Mouse (Mus musculus) limb, embryonic 11.5 days (tissue): Measurements from ENCODE around the gene Rpl31. TPM values are rescaled to one million over a fixed set of nuclear protein-coding genes. Genes with fewer than 3 reads are reported as not detected.

Experiments
- ATAC-seq: fragments of 200-750 bp; cut with Nextera tagmentation; 2 replicates; pipeline ENCODE4 v1.8.0; 2017; ENCODE audit warnings: low read depth; ENCODE audit not compliant: insufficient number of reproducible peaks, low FRiP score, low TSS enrichment
- DNase-seq: peaks from one replicate; pipeline ENCODE4 v3.0.0-alpha.2; 2015; ENCODE audit warnings: low spot score
- H3K27ac ChIP-seq: fragments of 300-500 bp; sonication (generic); replicated peaks from 2 replicates; pipeline ENCODE4 v1.5.1; 2014; ENCODE audit warnings: low read depth, mild to moderate bottlenecking, low read length
- H3K27me3 ChIP-seq: fragments of 300-500 bp; sonication (generic); 2 replicates; pipeline ENCODE4 v1.6.1; 2014; ENCODE audit warnings: mild to moderate bottlenecking, low read length, mixed read lengths; ENCODE audit not compliant: control insufficient read depth, insufficient read depth
- H3K36me3 ChIP-seq: fragments of 300-500 bp; sonication (generic); 2 replicates; pipeline ENCODE4 v1.6.1; 2014; ENCODE audit warnings: mild to moderate bottlenecking, low read length, moderate library complexity, mixed read lengths; ENCODE audit not compliant: control insufficient read depth, insufficient read depth
- H3K4me1 ChIP-seq: fragments of 300-500 bp; sonication (generic); 2 replicates; pipeline ENCODE4 v1.6.1; 2014; ENCODE audit warnings: low read length, mixed read lengths; ENCODE audit not compliant: control insufficient read depth, insufficient read depth
- H3K4me2 ChIP-seq: fragments of 300-500 bp; sonication (generic); 2 replicates; pipeline ENCODE4 v1.6.1; 2014; ENCODE audit warnings: low read depth, mild to moderate bottlenecking, moderate library complexity; ENCODE audit not compliant: severe bottlenecking
- H3K4me3 ChIP-seq: fragments of 300-500 bp; sonication (generic); 2 replicates; pipeline ENCODE4 v1.5.1; 2014; ENCODE audit warnings: low read depth, low read length
- H3K9ac ChIP-seq: fragments of 300-500 bp; sonication (generic); 2 replicates; pipeline ENCODE4 v1.6.1; 2014; ENCODE audit warnings: mild to moderate bottlenecking, low read length
- H3K9me3 ChIP-seq: fragments of 300-500 bp; sonication (generic); 2 replicates; pipeline ENCODE4 v1.6.1; 2016; ENCODE audit warnings: low read length; ENCODE audit not compliant: control insufficient read depth
- WGBS: fragments of 180-500 bp; shearing (Covaris S2); extraction: QIAGEN DNeasy Blood & Tissue Kit; methylation state at CpG from one replicate; pipeline ENCODE4 v1.1.7; 2014; 5-methylcytosine and 5-hydroxymethylcytosine counted together
- polyA plus RNA-seq: library from polyadenylated mRNA; unstranded; fragments of >200 nt; fragmentation: Nextera tagmentation; extraction: Ambion mirVana; gene quantifications from 2 replicates; pipeline ENCODE4 v1.2.1, GENCODE M21; 2014

Gene Rpl31
- polyA plus RNA-seq, 1 experiment from 2014 or later = 585 TPM

DNA sequence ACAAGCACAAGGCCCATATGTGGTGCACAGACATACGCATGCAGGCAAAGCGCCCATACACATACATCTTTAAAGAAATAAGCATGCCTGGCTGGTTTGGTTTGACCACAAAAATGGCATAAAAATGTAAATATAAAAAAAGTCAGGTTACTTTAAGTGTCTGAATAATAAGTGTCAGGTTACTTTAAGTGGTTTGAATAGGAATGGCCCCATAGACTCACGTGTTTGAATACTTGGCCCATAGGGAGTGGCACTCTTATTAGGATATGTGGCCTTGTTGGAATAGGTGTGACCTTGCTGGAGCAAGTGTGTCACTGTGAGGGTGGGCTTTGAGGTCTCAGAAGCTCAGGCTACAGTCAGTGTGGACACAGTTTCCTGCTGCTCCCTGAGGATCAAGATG is 27.0 kb downstream of the Rpl31 start:
- Histone ChIP-seq H3K27ac (no peak overlapping the region), H3K9me3 (no peaks in the 10 kb centered on the region), H3K4me2 (no peak overlapping the region), H3K4me3 (no peak overlapping the region), H3K27me3 (no peaks in the 10 kb centered on the region), H3K36me3 (no peaks in the 10 kb centered on the region), H3K9ac (no peak overlapping the region), H3K4me1 (no peaks in the 10 kb centered on the region)
- ATAC-seq = no peak
- DNase-seq = no peak
- WGBS = 87% methylated on average over 3 of the region's 3 CpGs

DNA sequence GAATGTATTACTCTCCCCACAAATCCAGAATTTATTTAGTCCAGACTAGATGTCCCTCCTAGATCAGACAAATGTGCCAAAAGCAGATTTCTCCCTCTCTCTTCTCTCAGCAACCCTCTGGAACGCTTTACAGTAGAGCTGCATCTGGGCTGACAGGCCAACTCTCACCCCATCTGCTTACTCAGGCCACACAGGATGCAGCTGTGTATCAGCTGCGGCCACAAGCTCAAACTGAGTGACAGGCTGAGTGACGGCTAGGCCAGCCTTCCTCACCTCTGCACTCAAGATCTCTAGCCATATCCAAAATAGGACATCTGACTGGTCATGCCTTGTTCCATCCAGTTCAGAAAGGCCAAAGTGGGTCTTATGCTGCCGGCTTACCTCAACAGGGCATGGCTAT is 28.7 kb downstream of the Rpl31 start:
- ATAC-seq = no peak
- DNase-seq = no peak
- no peak overlapping the region for H3K9ac ChIP-seq
- H3K4me2 ChIP-seq = no peak overlapping the region
- no peaks in the 10 kb centered on the region for H3K9me3 ChIP-seq
- H3K4me3 ChIP-seq = no peak overlapping the region
- 81% methylated on average over 4 of the region's 4 CpGs for WGBS
- no peaks in the 10 kb centered on the region for H3K27me3 ChIP-seq
- no peaks in the 10 kb centered on the region for H3K4me1 ChIP-seq
- no peak overlapping the region for H3K27ac ChIP-seq
- H3K36me3 ChIP-seq = no peaks in the 10 kb centered on the region

DNA sequence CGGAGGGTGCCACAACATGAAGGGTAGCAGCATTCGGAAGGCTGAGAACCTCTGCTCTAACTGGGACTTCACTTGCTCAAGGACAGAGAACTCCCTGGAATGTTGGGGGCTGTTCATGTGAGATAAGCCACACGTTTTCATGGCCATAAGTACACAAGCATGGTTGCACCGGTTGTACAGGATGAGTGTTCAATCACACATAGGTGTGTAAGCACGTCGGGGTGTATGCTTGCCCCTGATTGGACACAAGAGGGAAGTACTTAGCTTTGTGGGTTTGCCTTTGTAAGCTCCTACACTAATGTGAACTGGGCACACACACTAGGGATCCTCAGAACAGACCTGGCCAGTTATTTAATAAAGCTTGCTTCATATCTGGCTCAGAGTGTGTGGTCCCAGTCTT is 30.6 kb downstream of the Rpl31 start:
- Histone ChIP-seq H3K27me3 (no peaks in the 10 kb centered on the region), H3K4me2 (no peak overlapping the region), H3K9me3 (no peaks in the 10 kb centered on the region), H3K4me3 (no peak overlapping the region), H3K36me3 (no peaks in the 10 kb centered on the region), H3K9ac (no peak overlapping the region), H3K4me1 (no peaks in the 10 kb centered on the region), H3K27ac (no peak overlapping the region)
- DNase-seq = no peak
- ATAC-seq = no peak
- 91% methylated on average over 6 of the region's 6 CpGs for WGBS

DNA sequence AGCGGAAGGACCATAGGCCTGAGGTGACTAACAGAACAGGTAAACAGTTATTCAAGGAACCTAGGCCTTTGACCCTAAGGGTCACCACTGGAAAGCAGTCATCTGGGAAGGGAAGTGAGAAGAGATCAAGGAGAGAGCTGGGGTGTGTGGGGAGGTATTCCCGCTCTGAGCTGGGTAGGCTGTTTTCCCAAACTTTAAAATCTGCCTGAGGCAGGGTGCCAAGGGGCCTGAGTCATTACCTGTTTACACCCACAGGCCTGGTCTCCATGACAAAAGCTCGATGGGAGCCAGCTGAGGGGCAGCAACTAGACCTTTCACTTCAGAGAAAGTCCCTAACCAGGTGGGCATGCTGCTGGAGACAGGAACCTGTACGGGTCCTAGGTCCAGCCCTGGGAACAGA is 31.6 kb downstream of the Rpl31 start:
- no peak overlapping the region for H3K4me3 ChIP-seq
- H3K36me3 ChIP-seq = no peaks in the 10 kb centered on the region
- no peaks in the 10 kb centered on the region for H3K27me3 ChIP-seq
- no peaks in the 10 kb centered on the region for H3K4me1 ChIP-seq
- no peak overlapping the region for H3K9ac ChIP-seq
- no peak overlapping the region for H3K27ac ChIP-seq
- no peak for DNase-seq
- 71% methylated on average over 4 of the region's 4 CpGs for WGBS
- H3K9me3 ChIP-seq = no peaks in the 10 kb centered on the region
- no peak for ATAC-seq
- no peak overlapping the region for H3K4me2 ChIP-seq

DNA sequence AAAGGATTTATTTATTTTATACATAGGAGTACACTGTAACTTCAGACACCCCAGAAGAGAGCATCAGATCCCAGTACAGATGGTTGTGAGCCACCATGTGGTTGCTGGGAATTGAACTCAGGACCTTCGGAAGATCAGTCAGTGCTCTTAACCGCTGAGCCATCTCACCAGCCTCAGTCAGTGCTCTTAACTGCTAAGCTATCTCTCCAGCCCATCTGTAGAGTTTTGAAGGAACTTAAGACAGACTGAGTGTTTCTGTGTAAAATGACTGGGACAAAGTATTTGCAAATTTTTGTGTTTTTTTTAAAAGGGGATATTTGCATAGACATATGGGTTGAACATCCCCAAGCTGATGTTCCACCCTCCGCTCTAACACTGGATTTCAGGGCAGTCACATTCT is 32.5 kb downstream of the Rpl31 start:
- DNase-seq (no peak), ATAC-seq (no peak)
- Histone ChIP-seq H3K4me3 (no peak overlapping the region), H3K36me3 (no peaks in the 10 kb centered on the region), H3K27ac (no peak overlapping the region), H3K4me1 (no peaks in the 10 kb centered on the region), H3K9me3 (no peaks in the 10 kb centered on the region), H3K27me3 (no peaks in the 10 kb centered on the region), H3K9ac (no peak overlapping the region), H3K4me2 (no peak overlapping the region)
- WGBS = 93% methylated on average over 3 of the region's 3 CpGs

DNA sequence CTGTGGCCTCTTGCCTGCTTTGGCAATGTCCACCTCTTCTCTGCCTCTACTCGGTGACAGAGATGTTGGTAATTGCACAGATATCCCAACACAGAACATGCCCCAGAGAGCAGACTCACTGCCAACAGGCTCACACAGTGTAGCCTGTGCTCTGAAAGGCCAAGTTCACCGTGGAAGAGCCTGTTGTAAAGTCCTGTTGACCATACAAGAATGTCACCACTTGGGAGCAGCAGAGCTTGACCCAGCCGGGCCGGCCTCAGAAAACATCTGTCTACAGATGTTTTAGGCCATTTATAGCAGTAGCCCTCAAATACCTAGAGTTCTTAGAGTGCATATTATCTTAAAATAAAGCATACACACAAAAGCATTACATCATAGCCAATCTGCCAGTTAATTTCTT is 39.5 kb downstream of the Rpl31 start:
- H3K9ac ChIP-seq = no peak overlapping the region
- no peaks in the 10 kb centered on the region for H3K4me1 ChIP-seq
- ATAC-seq (no peak), DNase-seq (no peak)
- H3K9me3 ChIP-seq = no peaks in the 10 kb centered on the region
- H3K4me2 ChIP-seq = no peak overlapping the region
- 80% methylated on average over 4 of the region's 4 CpGs for WGBS
- H3K27ac ChIP-seq = no peak overlapping the region
- no peak overlapping the region for H3K4me3 ChIP-seq
- no peaks in the 10 kb centered on the region for H3K36me3 ChIP-seq
- H3K27me3 ChIP-seq = no peaks in the 10 kb centered on the region

DNA sequence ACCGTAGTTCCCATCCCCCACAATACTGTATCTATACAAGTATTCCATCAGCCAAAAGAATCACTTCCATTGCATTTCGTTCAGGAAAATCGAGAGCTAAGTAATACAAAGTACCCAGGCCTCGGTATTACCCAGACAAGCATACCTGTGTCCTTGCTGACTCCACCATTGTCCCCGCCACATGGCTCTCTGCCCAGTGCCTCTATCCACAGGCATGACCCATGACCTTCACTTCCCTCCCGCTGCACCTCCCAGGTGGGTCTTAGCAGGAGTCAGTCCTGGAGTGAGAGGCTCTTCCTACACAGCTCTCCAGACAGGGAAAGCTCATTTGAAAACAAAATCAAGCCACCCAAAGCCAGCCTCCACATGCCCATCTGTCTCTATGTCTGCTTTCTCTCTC is 40.5 kb downstream of the Rpl31 start:
- H3K9me3 ChIP-seq = no peaks in the 10 kb centered on the region
- H3K4me2 ChIP-seq = no peak overlapping the region
- WGBS = 85% methylated on average over 6 of the region's 6 CpGs
- no peaks in the 10 kb centered on the region for H3K4me1 ChIP-seq
- no peak overlapping the region for H3K4me3 ChIP-seq
- DNase-seq = no peak
- ATAC-seq = no peak
- no peaks in the 10 kb centered on the region for H3K27me3 ChIP-seq
- H3K27ac ChIP-seq = no peak overlapping the region
- no peaks in the 10 kb centered on the region for H3K36me3 ChIP-seq
- H3K9ac ChIP-seq = no peak overlapping the region

DNA sequence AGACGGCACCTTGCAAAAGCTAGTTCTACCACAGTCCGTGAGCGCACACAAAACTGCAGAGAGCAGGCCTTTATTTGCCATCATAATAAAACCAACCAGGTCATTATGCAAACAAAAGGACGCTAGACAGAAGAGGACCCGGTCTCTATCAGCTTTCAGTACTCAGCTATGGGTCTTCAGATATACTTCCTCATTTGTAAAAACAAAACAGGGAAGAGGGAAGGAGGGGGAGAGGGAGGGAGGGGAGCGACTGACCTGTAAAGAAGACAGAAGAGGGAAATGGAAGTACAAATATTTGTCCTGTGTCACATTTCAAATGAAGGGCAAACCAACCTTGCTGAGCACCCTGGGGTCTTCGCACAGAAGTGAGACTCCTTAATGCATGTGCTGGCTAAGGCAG is 41.0 kb downstream of the Rpl31 start:
- DNase-seq = no peak
- ATAC-seq = no peak
- H3K4me2 ChIP-seq = no peak overlapping the region
- no peaks in the 10 kb centered on the region for H3K4me1 ChIP-seq
- no peaks in the 10 kb centered on the region for H3K36me3 ChIP-seq
- no peaks in the 10 kb centered on the region for H3K27me3 ChIP-seq
- H3K27ac ChIP-seq = no peak overlapping the region
- no peak overlapping the region for H3K9ac ChIP-seq
- no peak overlapping the region for H3K4me3 ChIP-seq
- H3K9me3 ChIP-seq = no peaks in the 10 kb centered on the region
- WGBS = 85% methylated on average over 7 of the region's 7 CpGs

DNA sequence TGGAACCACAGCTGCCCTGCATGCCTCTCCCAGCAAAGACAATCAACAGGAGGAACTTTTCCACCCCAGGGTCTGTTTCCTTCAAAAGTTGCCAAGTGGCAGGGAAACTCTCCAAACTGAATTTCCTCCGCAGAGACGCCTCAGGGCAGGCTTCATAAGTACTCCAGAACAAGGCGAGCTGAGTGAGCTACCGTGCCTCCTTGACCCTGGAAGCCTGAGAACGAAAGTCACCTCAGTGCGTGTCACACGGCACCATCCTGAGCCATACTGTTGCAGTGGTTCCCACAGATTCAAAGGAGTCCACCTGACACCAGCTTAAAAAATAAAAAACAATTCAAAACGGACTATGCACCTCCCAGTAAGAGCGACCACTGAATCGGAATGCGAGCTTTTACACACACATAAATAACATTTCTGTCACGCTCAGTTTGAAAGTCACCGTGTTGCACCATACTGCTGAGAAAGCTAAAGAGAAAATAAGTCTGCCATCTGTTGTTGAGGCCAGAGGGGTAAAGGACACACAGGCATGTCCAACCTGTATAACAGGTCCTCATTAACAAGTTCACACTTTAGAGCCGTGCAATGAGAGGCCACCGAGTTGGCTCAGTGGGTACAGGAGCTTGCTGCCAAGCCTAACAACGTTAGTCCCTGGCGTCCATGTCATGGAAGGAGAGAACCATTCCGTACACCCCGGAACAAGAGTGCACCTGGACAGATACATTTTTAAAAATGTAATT is 42.6 kb downstream of the Rpl31 start:
- DNase-seq = no peak
- Histone ChIP-seq H3K4me2 (no peak overlapping the region), H3K36me3 (no peaks in the 10 kb centered on the region), H3K4me1 (no peaks in the 10 kb centered on the region), H3K27me3 (no peaks in the 10 kb centered on the region), H3K27ac (no peak overlapping the region), H3K9me3 (no peaks in the 10 kb centered on the region), H3K4me3 (no peak overlapping the region), H3K9ac (no peak overlapping the region)
- ATAC-seq = no peak
- 80% methylated on average over 19 of the region's 19 CpGs for WGBS
